Mouse (Mus musculus) liver, embryonic 16.5 days (tissue): ENCODE data around the gene Aldh9a1. TPM values are rescaled to one million over a fixed set of nuclear protein-coding genes. Genes with fewer than 3 reads are reported as not detected.

Experiments used
- ATAC-seq: fragments of 200-750 bp; cut with Nextera tagmentation; 2 replicates; pipeline ENCODE4 v1.8.0; 2017; ENCODE audit warnings: low read depth, mild to moderate bottlenecking, moderate number of reproducible peaks, moderate library complexity
- H3K27ac ChIP-seq: fragments of 300-500 bp; sonication (generic); 2 replicates; pipeline ENCODE4 v1.5.1; 2014; ENCODE audit warnings: mild to moderate bottlenecking, low read length
- H3K27me3 ChIP-seq: fragments of 300-500 bp; sonication (generic); 2 replicates; pipeline ENCODE4 v1.6.1; 2014; ENCODE audit warnings: low read depth, low read length, mixed read lengths; ENCODE audit not compliant: control insufficient read depth, insufficient read depth
- H3K36me3 ChIP-seq: fragments of 300-500 bp; sonication (generic); 2 replicates; pipeline ENCODE4 v1.6.1; 2014; ENCODE audit warnings: mild to moderate bottlenecking; ENCODE audit not compliant: control insufficient read depth, insufficient read depth
- H3K4me1 ChIP-seq: fragments of 300-500 bp; sonication (generic); 2 replicates; pipeline ENCODE4 v1.6.1; 2014; ENCODE audit warnings: low read depth, low read length, mixed read lengths; ENCODE audit not compliant: control insufficient read depth
- H3K4me2 ChIP-seq: fragments of 300-500 bp; sonication (generic); 2 replicates; pipeline ENCODE4 v1.6.1; 2014; ENCODE audit warnings: low read depth, low read length, mixed read lengths
- H3K4me3 ChIP-seq: fragments of 300-500 bp; sonication (generic); 2 replicates; pipeline ENCODE4 v1.5.1; 2014; ENCODE audit warnings: low read depth, mild to moderate bottlenecking, low read length
- H3K9ac ChIP-seq: fragments of 300-500 bp; sonication (generic); 2 replicates; pipeline ENCODE4 v1.6.1; 2014; ENCODE audit warnings: low read depth, low read length
- H3K9me3 ChIP-seq: fragments of 300-500 bp; sonication (generic); replicated peaks from 2 replicates; pipeline ENCODE4 v1.6.1; 2016; ENCODE audit warnings: low read length; ENCODE audit not compliant: control insufficient read depth
- WGBS: fragments of 180-500 bp; shearing (Covaris S2); extraction: QIAGEN DNeasy Blood & Tissue Kit; methylation state at CpG from one replicate; pipeline ENCODE4 v1.1.7; 2014; ENCODE audit not compliant: insufficient replicate concordance; 5-methylcytosine and 5-hydroxymethylcytosine counted together
- polyA plus RNA-seq: library from polyadenylated mRNA; unstranded; fragments of >200 nt; fragmentation: Nextera tagmentation; extraction: Ambion mirVana; gene quantifications from 2 replicates; pipeline ENCODE4 v1.2.1, GENCODE M21; 2015

Gene Aldh9a1
- polyA plus RNA-seq, 1 experiment from 2014 or later: 75.8 TPM

GRCm38 (mm10) chr1:167392031-167392640 is 42.3 kb downstream of the Aldh9a1 start:
- Histone ChIP-seq H3K4me3 (peak overlapping the region; percentile 82), H3K27ac (peak overlapping the region; percentile 94), H3K9ac (peak overlapping the region; percentile 81), H3K4me1 (peaks cover 58% of the 10 kb centered on the region), H3K4me2 (peak overlapping the region; percentile 69), H3K9me3 (no peaks in the 10 kb centered on the region), H3K27me3 (peaks cover 3% of the 10 kb centered on the region; the same call in 1 of the 2 replicates), H3K36me3 (peaks cover 12% of the 10 kb centered on the region; the same call in 1 of the 2 replicates)
- no peak for ATAC-seq
- 35% methylated on average over 2 of the region's 2 CpGs for WGBS

GRCm38 (mm10) chr1:167392687-167393086 is 42.9 kb downstream of the Aldh9a1 start:
- Histone ChIP-seq H3K4me3 (peak overlapping the region; percentile 82), H3K27me3 (peaks cover 3% of the 10 kb centered on the region; the same call in 1 of the 2 replicates), H3K9me3 (no peaks in the 10 kb centered on the region), H3K4me2 (peak overlapping the region; percentile 69), H3K9ac (peak overlapping the region; percentile 81), H3K36me3 (peaks cover 12% of the 10 kb centered on the region; the same call in 1 of the 2 replicates), H3K4me1 (peaks cover 52% of the 10 kb centered on the region), H3K27ac (peak overlapping the region; percentile 94)
- WGBS: 3% methylated on average over 8 of the region's 8 CpGs
- peak; percentile 66 for ATAC-seq

- ATAC-seq: peak; percentile 28
- Histone ChIP-seq H3K9ac (peak overlapping the region; percentile 81), H3K4me2 (peak overlapping the region; percentile 69), H3K4me3 (peak overlapping the region; percentile 82), H3K27ac (peak overlapping the region; percentile 94), H3K9me3 (no peaks in the 10 kb centered on the region), H3K4me1 (peaks cover 46% of the 10 kb centered on the region), H3K36me3 (peaks cover 9% of the 10 kb centered on the region; the same call in 1 of the 2 replicates), H3K27me3 (peaks cover 3% of the 10 kb centered on the region; the same call in 1 of the 2 replicates)
- under 1% methylated on average over 15 of the region's 15 CpGs for WGBS
Measured at GRCm38 (mm10) chr1:167393281-167393680, 43.5 kb downstream of the Aldh9a1 start.

GRCm38 (mm10) chr1:167393683-167394492 is 44.1 kb downstream of the Aldh9a1 start, which contains the start of gene Mgst3:
Gene Mgst3, minus strand, starts transcription at chr1:167393841.
- Histone ChIP-seq H3K4me2 (peak within 1 kb of the TSS; percentile 69), H3K9me3 (no peaks in the 10 kb centered on the region), H3K36me3 (peaks cover 3% of the 10 kb centered on the region; the same call in 1 of the 2 replicates), H3K4me3 (peak within 1 kb of the TSS; percentile 82), H3K27me3 (peaks cover 3% of the 10 kb centered on the region; the same call in 1 of the 2 replicates), H3K27ac (peak within 1 kb of the TSS; percentile 94), H3K4me1 (peaks cover 40% of the 10 kb centered on the region), H3K9ac (peak within 1 kb of the TSS; percentile 81)
- ATAC-seq: peak; percentile 90
- WGBS: under 1% methylated on average over 45 of the region's 45 CpGs

- WGBS: 61% methylated on average over 4 of the region's 4 CpGs
- Histone ChIP-seq H3K4me1 (no peaks in the 10 kb centered on the region), H3K4me3 (no peak overlapping the region), H3K9me3 (no peaks in the 10 kb centered on the region), H3K36me3 (no peaks in the 10 kb centered on the region), H3K9ac (no peak overlapping the region), H3K27ac (no peak overlapping the region), H3K4me2 (no peak overlapping the region), H3K27me3 (peaks cover 17% of the 10 kb centered on the region)
- no peak for ATAC-seq
Measured at GRCm38 (mm10) chr1:167405237-167405636, 55.4 kb downstream of the Aldh9a1 start.

GRCm38 (mm10) chr1:167409601-167410000 is 59.8 kb downstream of the Aldh9a1 start:
- no peaks in the 10 kb centered on the region for H3K9me3 ChIP-seq
- 57% methylated on average over 4 of the region's 4 CpGs for WGBS
- H3K4me1 ChIP-seq: no peaks in the 10 kb centered on the region
- no peak overlapping the region for H3K4me3 ChIP-seq
- H3K27me3 ChIP-seq: peaks cover 17% of the 10 kb centered on the region
- H3K27ac ChIP-seq: no peak overlapping the region
- no peaks in the 10 kb centered on the region for H3K36me3 ChIP-seq
- ATAC-seq: no peak
- H3K4me2 ChIP-seq: no peak overlapping the region
- H3K9ac ChIP-seq: no peak overlapping the region

- peaks cover 10% of the 10 kb centered on the region for H3K27me3 ChIP-seq
- no peaks in the 10 kb centered on the region for H3K4me1 ChIP-seq
- no peak overlapping the region for H3K9ac ChIP-seq
- no peak overlapping the region for H3K4me2 ChIP-seq
- no peak overlapping the region for H3K27ac ChIP-seq
- H3K4me3 ChIP-seq: no peak overlapping the region
- H3K36me3 ChIP-seq: no peaks in the 10 kb centered on the region
- ATAC-seq: no peak
- H3K9me3 ChIP-seq: no peaks in the 10 kb centered on the region
- WGBS: 61% methylated on average over 12 of the region's 12 CpGs
Measured at GRCm38 (mm10) chr1:167411991-167412715, 62.4 kb downstream of the Aldh9a1 start.

- ATAC-seq: no peak
- Histone ChIP-seq H3K9ac (no peak overlapping the region), H3K27me3 (no peaks in the 10 kb centered on the region; the same call in none of the 2 replicates), H3K27ac (no peak overlapping the region), H3K36me3 (no peaks in the 10 kb centered on the region), H3K4me1 (no peaks in the 10 kb centered on the region), H3K9me3 (no peaks in the 10 kb centered on the region), H3K4me3 (no peak overlapping the region), H3K4me2 (no peak overlapping the region)
- 3% methylated on average over 7 of the region's 7 CpGs for WGBS
Measured at GRCm38 (mm10) chr1:167414846-167415245, 65.1 kb downstream of the Aldh9a1 start.
